Mouse (Mus musculus) CD8-positive naive resting alpha-beta T cell, adult 2 months (primary cell): ENCODE results near the gene Smco1.

Experiments
- DNase-seq, 2 experiments: peaks; one replicate each; pipeline ENCODE4 v3.0.0; 2022; ENCODE audit warnings: low read depth in 2 of 2, low spot score in 2 of 2

Gene Smco1

DNA sequence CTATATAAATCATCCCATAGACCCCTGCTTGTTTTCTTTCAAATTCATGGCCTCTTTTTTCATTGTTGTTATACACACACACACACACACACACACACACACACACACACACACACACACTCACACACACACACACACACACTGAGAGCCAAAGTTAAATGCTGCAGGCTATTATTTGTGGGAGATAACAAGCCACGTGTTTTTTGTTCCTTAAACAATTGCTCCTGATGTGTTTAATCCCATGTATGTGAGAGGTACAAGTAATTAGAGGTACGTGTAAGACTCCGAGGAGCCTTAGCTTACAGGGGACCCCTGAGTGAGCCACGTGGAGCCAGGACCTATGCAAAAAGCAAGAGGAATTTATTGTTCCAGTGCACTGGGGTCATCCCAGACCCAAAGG, 40.7 kb downstream of the Smco1 start:
- no peak for DNase-seq

DNA sequence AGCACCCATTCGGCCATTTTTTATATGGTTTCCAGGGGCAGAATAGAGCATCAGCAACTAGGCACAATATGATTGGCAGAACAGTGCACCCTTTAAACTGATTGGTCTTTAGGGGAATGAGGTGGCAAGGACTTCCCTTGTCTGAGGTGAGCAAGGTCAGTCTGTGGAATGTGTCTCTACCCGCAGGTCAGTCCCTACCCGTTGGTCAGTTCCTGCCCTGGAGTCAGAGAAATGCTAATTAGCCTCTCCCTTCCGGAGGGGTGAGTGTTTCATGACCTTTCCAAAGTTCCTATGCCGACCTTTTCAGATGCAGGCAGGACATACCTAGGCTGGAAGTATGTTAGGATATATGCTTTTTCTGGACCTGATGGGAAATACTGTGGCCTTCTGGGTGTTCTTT, 41.1 kb downstream of the Smco1 start:
- no peak for DNase-seq

DNA sequence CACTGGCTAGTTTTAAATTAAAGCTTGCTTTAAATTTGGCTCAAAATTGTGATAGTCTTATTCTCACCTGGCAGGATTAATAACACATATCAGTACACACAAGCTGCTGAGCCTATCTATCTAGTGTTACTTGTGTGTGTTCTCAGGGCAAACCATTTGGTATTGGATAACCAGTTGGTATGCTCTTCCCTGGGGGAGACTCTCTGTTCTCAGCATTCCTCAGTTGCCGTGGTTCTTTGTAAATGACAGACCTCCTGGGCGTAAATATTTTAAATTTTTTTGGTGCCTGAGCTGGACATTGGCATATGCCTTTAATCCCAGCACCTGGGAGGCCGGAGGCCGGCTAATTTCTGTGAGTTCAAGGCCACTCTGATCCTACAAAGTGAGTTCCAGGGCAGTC, 41.6 kb downstream of the Smco1 start:
- DNase-seq, result no peak

DNA sequence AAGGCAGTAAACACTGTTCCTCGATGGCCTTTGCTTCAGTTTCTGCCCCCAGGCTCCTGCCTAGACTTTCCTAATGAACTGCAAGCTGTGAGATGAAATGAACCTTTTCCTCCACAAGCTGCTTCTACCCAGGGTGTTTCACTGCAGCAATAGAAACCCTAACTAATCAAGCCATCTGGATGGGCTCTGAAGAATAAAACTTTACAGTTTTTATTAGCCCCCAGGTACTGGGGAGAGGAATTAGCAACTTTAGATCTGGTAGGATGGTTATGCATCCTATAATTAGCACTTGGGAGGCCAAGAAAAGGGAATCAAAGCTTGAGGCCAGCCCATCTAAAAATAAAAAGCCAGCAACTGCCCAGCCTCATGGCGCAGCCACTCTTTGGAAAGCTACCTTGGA, 45.3 kb downstream of the Smco1 start:
- no peak for DNase-seq

DNA sequence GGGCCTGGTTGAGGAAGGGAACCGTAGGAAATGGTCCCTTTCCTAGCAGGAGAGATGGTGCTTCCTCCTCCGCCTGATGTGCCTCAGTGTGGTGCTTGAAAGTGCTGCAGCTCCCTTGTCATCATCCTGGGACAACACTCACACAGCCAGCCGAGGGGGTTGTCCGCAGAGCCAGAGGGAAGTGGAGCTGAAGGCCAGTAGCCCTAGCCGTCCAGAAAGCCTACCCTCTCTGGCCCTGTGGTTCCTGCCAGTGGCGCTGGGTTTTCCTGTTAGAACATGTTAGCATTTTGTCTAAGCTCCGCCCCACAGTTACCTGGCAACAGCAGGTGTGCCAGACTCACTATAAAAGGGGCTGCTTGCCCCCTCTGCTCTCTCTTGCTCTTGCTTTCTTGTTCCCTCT, 52.7 kb downstream of the Smco1 start:
- no peak for DNase-seq
